Mouse (Mus musculus): ENCODE data around the gene Fsip1.

- no peak for TF ChIP-seq CTCF (IDR thresholded peaks at IDR 0.05; ENCODE audit: low read depth, low read length)
- TF ChIP-seq POLR2A (IDR thresholded peaks at IDR 0.05; ENCODE audit: borderline replicate concordance, low read depth, low read length): no peak
Observed at GRCm38 (mm10) chr2:118115647-118116046, 141.1 kb downstream of the Fsip1 start.
